Mouse (Mus musculus): ENCODE measurements around the gene Tubgcp4. TPM values are rescaled to one million over a fixed set of nuclear protein-coding genes. Genes with fewer than 3 reads are reported as not detected.

Gene Tubgcp4
- polyA plus RNA-seq, 1 experiment from 2014 or later: 50.3 TPM

DNA sequence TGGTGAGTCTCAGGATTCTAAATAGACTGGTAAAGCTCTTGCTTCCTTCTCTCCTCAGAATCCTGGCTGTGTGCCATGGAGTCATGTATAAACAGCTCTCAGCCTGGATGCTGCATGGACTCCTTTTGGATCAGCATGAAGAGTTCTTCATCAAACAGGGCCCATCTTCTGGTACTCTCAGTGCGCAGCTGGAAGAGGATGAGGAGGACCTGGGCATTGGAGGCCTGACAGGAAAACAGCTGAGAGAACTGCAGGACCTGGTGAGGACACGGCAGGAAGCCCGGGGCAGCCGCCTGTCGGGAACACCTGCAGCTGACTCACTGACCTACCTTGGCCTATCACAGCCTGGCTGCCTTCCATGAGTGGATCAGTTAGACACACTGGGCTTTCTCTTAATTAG, 13.0 kb downstream of the Tubgcp4 start:
- H3K36me3 ChIP-seq (ENCODE audit: control insufficient read depth, insufficient read depth, low read length): peaks cover 13% of the 10 kb centered on the region
- H3K9ac ChIP-seq (ENCODE audit: low read length): no peak overlapping the region
- H3K4me2 ChIP-seq (ENCODE audit: low read depth, low read length): no peak overlapping the region
- H3K9me3 ChIP-seq (replicated peaks; ENCODE audit: control insufficient read depth, low read length): no peaks in the 10 kb centered on the region
- 79% methylated on average over 5 of the region's 5 CpGs for WGBS
- H3K27ac ChIP-seq (ENCODE audit: low read length): no peak overlapping the region
- no peaks in the 10 kb centered on the region for H3K27me3 ChIP-seq (ENCODE audit: control insufficient read depth, insufficient read depth, low read length)
- ATAC-seq (ENCODE audit: insufficient read depth, low FRiP score): no peak
- no peaks in the 10 kb centered on the region for H3K4me1 ChIP-seq (ENCODE audit: control insufficient read depth, insufficient read depth, low read length)
- H3K4me3 ChIP-seq (replicated peaks; ENCODE audit: low read length): no peak overlapping the region

DNA sequence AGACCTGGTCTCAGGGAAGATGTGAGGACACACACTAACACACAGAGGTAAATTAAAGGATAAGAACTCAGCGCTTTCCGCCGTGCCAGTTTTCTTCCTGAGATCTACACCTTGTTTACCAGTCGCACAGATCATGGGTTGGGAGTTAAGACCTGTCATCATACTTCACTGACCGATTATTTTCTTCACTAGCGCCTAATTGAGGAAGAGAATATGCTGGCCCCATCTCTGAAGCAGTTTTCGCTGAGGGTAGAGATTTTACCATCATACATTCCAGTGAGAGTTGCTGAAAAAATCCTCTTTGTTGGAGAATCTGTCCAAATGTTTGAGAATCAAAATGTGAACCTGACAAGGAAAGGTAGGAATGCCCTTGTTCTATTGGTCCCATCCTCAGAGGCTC, 13.7 kb downstream of the Tubgcp4 start:
- WGBS: 93% methylated on average over 7 of the region's 7 CpGs
- Histone ChIP-seq H3K4me3 (replicated peaks; ENCODE audit: low read length) (no peak overlapping the region), H3K4me1 (ENCODE audit: control insufficient read depth, insufficient read depth, low read length) (no peaks in the 10 kb centered on the region), H3K36me3 (ENCODE audit: control insufficient read depth, insufficient read depth, low read length) (peaks cover 12% of the 10 kb centered on the region), H3K27me3 (ENCODE audit: control insufficient read depth, insufficient read depth, low read length) (no peaks in the 10 kb centered on the region), H3K27ac (ENCODE audit: low read length) (no peak overlapping the region), H3K4me2 (ENCODE audit: low read depth, low read length) (no peak overlapping the region), H3K9ac (ENCODE audit: low read length) (no peak overlapping the region), H3K9me3 (replicated peaks; ENCODE audit: control insufficient read depth, low read length) (no peaks in the 10 kb centered on the region)
- ATAC-seq (ENCODE audit: insufficient read depth, low FRiP score): no peak

DNA sequence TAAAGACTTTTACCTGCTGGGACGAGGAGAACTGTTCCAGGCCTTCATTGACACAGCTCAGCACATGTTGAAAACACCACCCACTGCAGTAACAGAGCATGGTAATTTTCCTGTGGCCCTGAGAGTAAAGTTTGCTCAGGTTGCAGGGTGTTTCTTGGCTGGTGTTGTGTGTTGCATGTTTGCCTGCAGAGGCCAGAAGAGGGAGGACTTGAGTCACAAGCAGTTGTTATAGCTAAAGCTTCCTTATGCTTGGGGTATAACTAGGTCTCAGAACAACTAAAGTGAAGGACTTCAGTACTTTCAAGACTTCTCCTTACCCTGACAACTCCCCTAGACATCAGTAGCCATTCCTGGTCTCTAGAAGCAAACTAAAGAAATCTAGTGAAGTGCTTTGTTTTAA, 18.1 kb downstream of the Tubgcp4 start:
- 75% methylated on average over 1 of the region's 1 CpGs for WGBS
- Histone ChIP-seq H3K9ac (ENCODE audit: low read length) (no peak overlapping the region), H3K36me3 (ENCODE audit: control insufficient read depth, insufficient read depth, low read length) (peaks cover 26% of the 10 kb centered on the region), H3K27ac (ENCODE audit: low read length) (no peak overlapping the region), H3K4me3 (replicated peaks; ENCODE audit: low read length) (no peak overlapping the region), H3K9me3 (replicated peaks; ENCODE audit: control insufficient read depth, low read length) (no peaks in the 10 kb centered on the region), H3K4me2 (ENCODE audit: low read depth, low read length) (no peak overlapping the region), H3K4me1 (ENCODE audit: control insufficient read depth, insufficient read depth, low read length) (no peaks in the 10 kb centered on the region), H3K27me3 (ENCODE audit: control insufficient read depth, insufficient read depth, low read length) (no peaks in the 10 kb centered on the region)
- ATAC-seq (ENCODE audit: insufficient read depth, low FRiP score): no peak

DNA sequence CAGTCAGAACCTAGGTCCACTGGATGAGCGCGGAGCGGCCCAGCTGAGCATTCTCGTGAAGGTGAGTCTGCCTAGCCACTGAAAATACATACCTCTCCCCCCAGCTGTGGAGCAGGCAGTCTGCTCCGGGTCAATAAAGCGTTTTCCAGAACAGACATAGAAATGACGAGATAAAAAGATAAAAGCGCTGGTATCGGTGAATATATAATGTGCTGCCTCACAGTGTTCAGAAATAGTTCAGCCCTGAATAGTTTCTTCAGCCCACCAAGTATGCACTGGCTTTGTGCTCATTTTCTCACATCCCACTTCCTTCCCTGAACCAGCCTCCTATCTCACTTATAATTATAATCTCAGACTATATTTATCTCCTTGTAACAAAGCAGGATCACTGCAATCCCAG, 25.0 kb downstream of the Tubgcp4 start:
- peaks cover 23% of the 10 kb centered on the region for H3K36me3 ChIP-seq (ENCODE audit: control insufficient read depth, insufficient read depth, low read length)
- no peak overlapping the region for H3K4me3 ChIP-seq (replicated peaks; ENCODE audit: low read length)
- no peak overlapping the region for H3K27ac ChIP-seq (ENCODE audit: low read length)
- no peak for ATAC-seq (ENCODE audit: insufficient read depth, low FRiP score)
- H3K9ac ChIP-seq (ENCODE audit: low read length): no peak overlapping the region
- no peaks in the 10 kb centered on the region for H3K4me1 ChIP-seq (ENCODE audit: control insufficient read depth, insufficient read depth, low read length)
- no peaks in the 10 kb centered on the region for H3K9me3 ChIP-seq (replicated peaks; ENCODE audit: control insufficient read depth, low read length)
- no peak overlapping the region for H3K4me2 ChIP-seq (ENCODE audit: low read depth, low read length)
- WGBS: 94% methylated on average over 9 of the region's 9 CpGs
- no peaks in the 10 kb centered on the region for H3K27me3 ChIP-seq (ENCODE audit: control insufficient read depth, insufficient read depth, low read length)

DNA sequence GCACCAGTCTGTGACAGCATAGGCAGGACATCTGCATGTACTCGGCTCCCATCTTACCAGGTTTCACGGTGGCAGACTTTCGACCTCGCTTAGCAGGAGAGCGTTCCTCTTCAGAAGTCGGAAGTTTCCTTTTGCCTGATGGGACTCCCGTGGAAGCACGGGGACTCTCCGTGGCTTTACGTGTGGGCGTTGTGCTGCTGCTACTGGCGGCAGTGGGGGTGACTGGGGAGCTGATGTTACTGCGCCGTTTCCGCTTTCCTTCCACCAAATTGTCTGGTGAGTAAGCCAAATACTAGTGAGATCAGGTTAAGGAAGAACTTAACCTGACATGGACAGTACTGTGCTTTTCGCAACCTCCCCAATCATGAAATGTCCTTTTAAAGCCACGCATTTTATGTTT, 33.8 kb downstream of the Tubgcp4 start:
- Histone ChIP-seq H3K4me2 (ENCODE audit: low read depth, low read length) (no peak overlapping the region), H3K27ac (ENCODE audit: low read length) (no peak overlapping the region), H3K36me3 (ENCODE audit: control insufficient read depth, insufficient read depth, low read length) (peaks cover 7% of the 10 kb centered on the region), H3K27me3 (ENCODE audit: control insufficient read depth, insufficient read depth, low read length) (no peaks in the 10 kb centered on the region), H3K4me3 (replicated peaks; ENCODE audit: low read length) (no peak overlapping the region), H3K4me1 (ENCODE audit: control insufficient read depth, insufficient read depth, low read length) (no peaks in the 10 kb centered on the region), H3K9me3 (replicated peaks; ENCODE audit: control insufficient read depth, low read length) (no peaks in the 10 kb centered on the region), H3K9ac (ENCODE audit: low read length) (no peak overlapping the region)
- WGBS: 93% methylated on average over 17 of the region's 17 CpGs
- ATAC-seq (ENCODE audit: insufficient read depth, low FRiP score): no peak

DNA sequence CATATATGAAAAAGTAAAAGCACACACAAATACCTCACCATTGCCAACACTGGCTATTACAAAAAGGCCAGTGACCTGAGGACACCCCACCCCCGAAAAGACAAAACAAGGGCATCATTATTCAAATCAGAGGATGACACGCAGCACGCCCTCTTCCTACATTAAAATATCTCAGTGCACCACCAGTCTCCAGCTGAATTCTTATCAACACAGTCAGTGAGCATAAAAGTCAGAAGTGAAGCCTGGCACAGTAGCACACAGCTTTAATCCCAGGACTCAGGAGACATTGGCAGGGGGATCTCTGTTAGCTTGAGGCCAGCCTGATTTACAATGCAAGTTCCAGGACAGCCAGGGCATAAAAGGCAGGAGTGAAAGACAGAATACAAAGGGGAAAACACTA, 36.1 kb downstream of the Tubgcp4 start:
- Histone ChIP-seq H3K4me2 (ENCODE audit: low read depth, low read length) (no peak overlapping the region), H3K27ac (ENCODE audit: low read length) (no peak overlapping the region), H3K4me3 (replicated peaks; ENCODE audit: low read length) (no peak overlapping the region), H3K36me3 (ENCODE audit: control insufficient read depth, insufficient read depth, low read length) (peaks cover 7% of the 10 kb centered on the region), H3K4me1 (ENCODE audit: control insufficient read depth, insufficient read depth, low read length) (no peaks in the 10 kb centered on the region), H3K27me3 (ENCODE audit: control insufficient read depth, insufficient read depth, low read length) (no peaks in the 10 kb centered on the region), H3K9ac (ENCODE audit: low read length) (no peak overlapping the region), H3K9me3 (replicated peaks; ENCODE audit: control insufficient read depth, low read length) (no peaks in the 10 kb centered on the region)
- WGBS: 82% methylated on average over 3 of the region's 3 CpGs
- ATAC-seq (ENCODE audit: insufficient read depth, low FRiP score): no peak

GRCm38 (mm10) chr2:121214491-121214890, 44.0 kb downstream of the Tubgcp4 start:
- Histone ChIP-seq H3K9me3 (replicated peaks; ENCODE audit: control insufficient read depth, low read length) (no peaks in the 10 kb centered on the region), H3K9ac (ENCODE audit: low read length) (no peak overlapping the region), H3K4me2 (ENCODE audit: low read depth, low read length) (no peak overlapping the region), H3K4me3 (replicated peaks; ENCODE audit: low read length) (no peak overlapping the region), H3K27ac (ENCODE audit: low read length) (no peak overlapping the region), H3K36me3 (ENCODE audit: control insufficient read depth, insufficient read depth, low read length) (peaks cover 7% of the 10 kb centered on the region), H3K27me3 (ENCODE audit: control insufficient read depth, insufficient read depth, low read length) (no peaks in the 10 kb centered on the region), H3K4me1 (ENCODE audit: control insufficient read depth, insufficient read depth, low read length) (no peaks in the 10 kb centered on the region)
- ATAC-seq (ENCODE audit: insufficient read depth, low FRiP score): no peak
- 77% methylated on average over 3 of the region's 3 CpGs for WGBS

DNA sequence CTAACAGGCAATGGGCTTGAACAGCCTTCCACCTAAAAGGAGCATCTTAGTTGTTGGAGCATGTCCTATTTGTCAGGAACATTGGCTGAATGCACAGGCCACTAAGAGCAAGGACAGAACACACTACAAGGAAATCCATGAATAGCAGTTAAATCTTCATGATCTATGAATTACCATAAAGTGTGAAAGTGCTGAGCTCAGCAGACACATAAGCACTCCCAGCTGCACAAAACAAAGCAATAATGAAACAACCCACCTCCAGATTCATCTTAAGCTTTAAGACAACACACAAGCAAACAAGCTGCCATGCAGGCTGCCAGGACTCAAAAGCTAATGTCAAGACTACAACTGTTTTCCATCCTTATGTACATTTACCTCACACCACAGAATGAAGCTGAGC, 48.7 kb downstream of the Tubgcp4 start:
- H3K9me3 ChIP-seq (replicated peaks; ENCODE audit: control insufficient read depth, low read length): no peaks in the 10 kb centered on the region
- peaks cover 10% of the 10 kb centered on the region for H3K36me3 ChIP-seq (ENCODE audit: control insufficient read depth, insufficient read depth, low read length)
- H3K9ac ChIP-seq (ENCODE audit: low read length): no peak overlapping the region
- no peaks in the 10 kb centered on the region for H3K27me3 ChIP-seq (ENCODE audit: control insufficient read depth, insufficient read depth, low read length)
- no peak for ATAC-seq (ENCODE audit: insufficient read depth, low FRiP score)
- H3K27ac ChIP-seq (ENCODE audit: low read length): no peak overlapping the region
- no peak overlapping the region for H3K4me2 ChIP-seq (ENCODE audit: low read depth, low read length)
- no peaks in the 10 kb centered on the region for H3K4me1 ChIP-seq (ENCODE audit: control insufficient read depth, insufficient read depth, low read length)
- H3K4me3 ChIP-seq (replicated peaks; ENCODE audit: low read length): no peak overlapping the region

DNA sequence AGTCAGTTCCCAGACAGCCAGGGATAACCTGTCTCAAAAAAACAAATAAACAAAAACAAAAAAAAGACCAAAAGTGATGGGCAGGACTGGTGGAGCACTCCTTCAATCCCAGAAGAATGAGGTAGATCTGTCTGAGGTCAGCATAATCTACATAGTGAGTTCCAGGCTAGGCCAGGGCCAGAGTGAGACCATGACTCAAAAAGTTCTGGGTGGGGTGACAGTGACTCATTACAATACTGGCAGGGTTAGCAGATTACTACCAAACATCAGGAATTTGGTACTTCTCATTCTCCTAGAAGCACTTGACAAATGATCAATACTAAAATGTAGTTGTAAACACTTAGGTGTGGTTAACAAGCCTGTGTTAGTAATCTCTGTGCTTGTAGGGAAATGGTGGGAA, 49.5 kb downstream of the Tubgcp4 start:
- Histone ChIP-seq H3K4me3 (replicated peaks; ENCODE audit: low read length) (no peak overlapping the region), H3K27ac (ENCODE audit: low read length) (no peak overlapping the region), H3K27me3 (ENCODE audit: control insufficient read depth, insufficient read depth, low read length) (no peaks in the 10 kb centered on the region), H3K9ac (ENCODE audit: low read length) (no peak overlapping the region), H3K9me3 (replicated peaks; ENCODE audit: control insufficient read depth, low read length) (no peaks in the 10 kb centered on the region), H3K4me2 (ENCODE audit: low read depth, low read length) (no peak overlapping the region), H3K36me3 (ENCODE audit: control insufficient read depth, insufficient read depth, low read length) (peaks cover 10% of the 10 kb centered on the region), H3K4me1 (ENCODE audit: control insufficient read depth, insufficient read depth, low read length) (no peaks in the 10 kb centered on the region)
- no peak for ATAC-seq (ENCODE audit: insufficient read depth, low FRiP score)

DNA sequence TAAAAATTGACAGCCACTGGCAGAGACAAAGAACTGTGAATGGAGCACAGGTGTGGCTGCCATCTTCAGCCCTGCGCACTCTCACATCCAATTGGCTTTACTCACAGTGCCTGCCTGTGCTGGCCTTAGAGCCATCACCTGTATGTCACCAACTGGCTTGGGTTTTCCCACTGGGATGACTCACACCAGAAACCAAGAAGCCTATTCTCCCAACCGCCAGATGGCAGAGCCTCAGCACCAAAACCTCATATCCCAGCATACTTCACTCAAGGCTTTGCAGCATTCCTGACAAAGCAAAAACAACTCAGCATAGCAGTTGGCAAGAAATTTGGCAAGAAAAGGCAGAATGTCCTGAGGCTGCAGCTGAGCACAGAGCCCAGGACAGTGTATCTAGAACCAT, 52.6 kb downstream of the Tubgcp4 start:
- H3K4me3 ChIP-seq (replicated peaks; ENCODE audit: low read length): no peak overlapping the region
- H3K27ac ChIP-seq (ENCODE audit: low read length): no peak overlapping the region
- no peak for ATAC-seq (ENCODE audit: insufficient read depth, low FRiP score)
- H3K9me3 ChIP-seq (replicated peaks; ENCODE audit: control insufficient read depth, low read length): no peaks in the 10 kb centered on the region
- 94% methylated on average over 2 of the region's 2 CpGs for WGBS
- H3K36me3 ChIP-seq (ENCODE audit: control insufficient read depth, insufficient read depth, low read length): peaks cover 16% of the 10 kb centered on the region; the same call in 1 of the 2 replicates
- no peak overlapping the region for H3K4me2 ChIP-seq (ENCODE audit: low read depth, low read length)
- no peaks in the 10 kb centered on the region for H3K4me1 ChIP-seq (ENCODE audit: control insufficient read depth, insufficient read depth, low read length)
- H3K9ac ChIP-seq (ENCODE audit: low read length): no peak overlapping the region
- no peaks in the 10 kb centered on the region for H3K27me3 ChIP-seq (ENCODE audit: control insufficient read depth, insufficient read depth, low read length)

All from stomach, embryonic 16.5 days (tissue).